Mouse (Mus musculus) ES-E14 (cell line): ENCODE data around the gene Camk2b. TPM values are rescaled to one million over a fixed set of nuclear protein-coding genes. Genes with fewer than 3 reads are reported as not detected.

ENCODE experiments used
- DNase-seq: peaks from one replicate; pipeline ENCODE4 v3.0.0-alpha.2; 2013; ENCODE audit warnings: low read depth, low spot score
- H3K27ac ChIP-seq: 2 replicates; pipeline ENCODE4 v1.5.1; 2012; ENCODE audit warnings: low read depth, mild to moderate bottlenecking, low read length, moderate library complexity, mixed read lengths; ENCODE audit not compliant: poor library complexity, insufficient read depth, severe bottlenecking
- H3K36me3 ChIP-seq: 2 replicates; pipeline ENCODE4 v1.6.1; 2012; ENCODE audit warnings: mild to moderate bottlenecking, low read length, moderate library complexity, mixed read lengths; ENCODE audit not compliant: control insufficient read depth, poor library complexity, insufficient read depth, severe bottlenecking
- H3K4me1 ChIP-seq, 2 experiments: fragments of 150-350 bp in 1 of 2; sonication (generic) in 1 of 2; 2 replicates each; pipeline ENCODE4 v1.6.1; 2012; ENCODE audit warnings: low read length in 2 of 2, mild to moderate bottlenecking in 1 of 2, mixed read lengths in 1 of 2; ENCODE audit not compliant: control insufficient read depth in 2 of 2, insufficient read depth in 2 of 2, poor library complexity in 1 of 2
- H3K4me3 ChIP-seq, 2 experiments: fragments of 150-350 bp in 1 of 2; sonication (generic) in 1 of 2; 2 replicates each; pipeline ENCODE4 v1.5.1; 2012; ENCODE audit warnings: low read length in 2 of 2, low read depth in 1 of 2, mild to moderate bottlenecking in 1 of 2, mixed read lengths in 1 of 2; ENCODE audit not compliant: insufficient read depth in 1 of 2, poor library complexity in 1 of 2, severe bottlenecking in 1 of 2
- H3K9ac ChIP-seq: 2 replicates; pipeline ENCODE4 v1.6.1; 2012; ENCODE audit warnings: low read depth, mild to moderate bottlenecking, low read length, mixed read lengths; ENCODE audit not compliant: poor library complexity, insufficient read depth, severe bottlenecking
- H3K9me3 ChIP-seq: fragments of 150-350 bp; sonication (generic); 2 replicates; pipeline ENCODE4 v1.6.1; 2012; ENCODE audit warnings: low read depth, mild to moderate bottlenecking, low read length; ENCODE audit not compliant: control insufficient read depth, insufficient read depth
- CHD2 ChIP-seq: IDR thresholded peaks from 2 replicates; pipeline ENCODE4 v1.6.1; 2014; ENCODE audit warnings: mild to moderate bottlenecking, low read depth, low read length, inconsistent platforms
- HCFC1 ChIP-seq: IDR thresholded peaks from 2 replicates; pipeline ENCODE4 v1.6.1; 2012; ENCODE audit warnings: low read length, inconsistent platforms, borderline replicate concordance; ENCODE audit not compliant: insufficient read depth
- MAFK ChIP-seq: IDR thresholded peaks from 2 replicates; pipeline ENCODE4 v1.6.1; 2014; ENCODE audit warnings: mild to moderate bottlenecking, low read depth, low read length, inconsistent platforms; ENCODE audit not compliant: insufficient read depth
- ZC3H11A ChIP-seq: IDR thresholded peaks from 2 replicates; pipeline ENCODE4 v1.6.1; 2012; ENCODE audit warnings: low read depth, mild to moderate bottlenecking, inconsistent platforms, low read length, borderline replicate concordance
- ZNF384 ChIP-seq: IDR thresholded peaks from 2 replicates; pipeline ENCODE4 v1.6.1; 2012; ENCODE audit warnings: low read depth, low read length, inconsistent platforms
- in situ Hi-C, 2 experiments: fragments of 600-800 bp; cut with MboI; formaldehyde crosslinking; loops; one replicate each; pipeline ENCODE4 v1.15.1; 2025; ENCODE audit warnings: low sequenced_read_pairs in 2 of 2, inconsistent platforms in 1 of 2; ENCODE audit not compliant: unreplicated experiment in 2 of 2
- total RNA-seq: library from RNA; depleted of rRNA; stranded (reverse); fragments of 300-350 nt; gene quantifications from 2 replicates; pipeline ENCODE4 v1.2.3, GENCODE M21; 2012; rRNA removed

Camk2b gene
- total RNA-seq, 1 experiment = 6.4 TPM

GRCm38 (mm10) chr11:5930578-5930977 lies 135.6 kb downstream of the Camk2b start:
- 0 out of 2 replicates have a peak, but pooled peaks cover 1% of the 10 kb centered on the region for H3K9me3 ChIP-seq
- no peaks in the 10 kb centered on the region for H3K36me3 ChIP-seq
- in situ Hi-C loops = no loop called here
- H3K4me1 ChIP-seq = no peaks in the 10 kb centered on the region
- TF ChIP-seq HCFC1 (no peak), MAFK (no peak), CHD2 (no peak), ZNF384 (no peak), ZC3H11A (no peak)
- DNase-seq = no peak
- no peak overlapping the region for H3K9ac ChIP-seq
- no peak overlapping the region for H3K27ac ChIP-seq
- no peak overlapping the region for H3K4me3 ChIP-seq

DNA sequence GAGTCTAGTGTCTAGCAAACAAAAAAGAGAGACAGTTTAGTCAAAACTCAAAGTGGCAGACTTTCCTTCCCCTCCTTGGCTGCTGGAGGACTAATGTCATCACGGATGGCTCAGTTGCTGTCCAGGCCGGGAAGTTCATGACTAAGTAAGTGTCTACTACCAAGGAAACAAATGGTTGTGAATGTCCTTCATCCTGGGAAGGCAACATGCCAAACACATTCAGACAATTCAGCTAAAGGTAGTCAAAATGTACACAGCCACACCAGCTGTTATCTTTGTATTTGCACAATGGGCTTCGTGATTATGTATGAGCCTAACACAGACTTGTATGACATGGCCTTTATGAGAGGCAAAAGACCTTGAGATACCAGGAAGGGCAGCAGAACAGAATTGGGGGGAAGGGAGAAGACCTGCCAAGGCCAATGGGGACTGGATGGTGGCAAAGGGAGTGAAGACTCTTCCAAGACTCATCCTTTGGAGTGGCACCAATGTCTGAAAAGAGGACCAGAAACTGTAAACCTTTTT lies 139.4 kb downstream of the Camk2b start:
- TF ChIP-seq ZNF384 = no peak
- TF ChIP-seq CHD2 = no peak
- TF ChIP-seq MAFK = no peak
- no peak for TF ChIP-seq ZC3H11A
- H3K9me3 ChIP-seq = no peaks in the 10 kb centered on the region
- in situ Hi-C loops = no loop called here
- no peak overlapping the region for H3K27ac ChIP-seq
- H3K4me3 ChIP-seq = no peak overlapping the region
- H3K9ac ChIP-seq = no peak overlapping the region
- H3K36me3 ChIP-seq = no peaks in the 10 kb centered on the region
- 0 out of 4 replicates have a peak, but pooled peaks cover 0 to 2% of the 10 kb centered on the region in 2 experiments for H3K4me1 ChIP-seq
- no peak for DNase-seq

GRCm38 (mm10) chr11:5924699-5925098 lies 141.5 kb downstream of the Camk2b start:
- no peaks in the 10 kb centered on the region for H3K9me3 ChIP-seq
- H3K4me3 ChIP-seq = no peak overlapping the region
- DNase-seq = no peak
- H3K27ac ChIP-seq = no peak overlapping the region
- peaks cover 2 to 3% of the 10 kb centered on the region in 2 experiments; a peak in 2 of 4 replicates for H3K4me1 ChIP-seq
- H3K36me3 ChIP-seq = no peaks in the 10 kb centered on the region
- H3K9ac ChIP-seq = no peak overlapping the region
- TF ChIP-seq MAFK (no peak), ZNF384 (no peak), HCFC1 (no peak), ZC3H11A (no peak), CHD2 (no peak)
- in situ Hi-C loops = no loop called here

DNA sequence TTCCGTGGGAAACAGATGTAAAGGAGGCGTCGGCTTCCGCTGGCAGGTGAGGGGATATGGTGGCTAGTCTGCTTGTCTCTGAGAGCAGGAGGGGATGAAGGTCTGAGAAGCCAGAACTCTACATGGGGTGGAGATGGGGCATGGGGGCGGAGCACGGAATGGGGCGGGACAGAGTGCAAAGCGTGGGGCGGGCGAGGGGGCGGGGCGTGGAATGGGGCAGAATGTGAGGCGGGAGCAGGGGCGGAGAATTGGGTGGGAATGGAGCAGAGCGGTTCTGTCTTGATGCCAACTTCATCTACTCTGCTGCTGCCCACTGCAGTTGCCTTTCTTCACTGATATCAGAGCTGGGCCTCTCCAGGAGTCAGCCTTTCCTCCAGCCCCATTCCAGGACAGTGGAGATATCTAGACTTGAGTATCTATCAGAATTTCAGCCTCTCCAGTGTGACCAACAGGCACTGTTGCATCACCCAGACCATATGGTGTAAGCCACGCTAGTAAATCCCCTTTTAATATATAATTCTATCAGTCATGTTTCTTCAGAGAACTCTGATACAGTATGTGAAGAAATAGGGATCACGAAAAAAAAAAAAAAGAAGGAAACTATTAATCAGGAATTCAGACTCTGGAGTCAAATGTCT lies 145.7 kb downstream of the Camk2b start:
- Histone ChIP-seq H3K4me3 (no peak overlapping the region), H3K9me3 (no peaks in the 10 kb centered on the region), H3K9ac (no peak overlapping the region), H3K4me1 (peaks cover 2 to 4% of the 10 kb centered on the region in 2 experiments; a peak in 2 of 4 replicates), H3K27ac (no peak overlapping the region), H3K36me3 (no peaks in the 10 kb centered on the region)
- no peak for DNase-seq
- TF ChIP-seq MAFK = no peak
- in situ Hi-C loops = no loop called here

Other genes with a start within 250 kb of the Camk2b start
- 6.7 and 12.2 TPM in 2 replicates for gene Polm, start 228.3 kb downstream of the Camk2b start, total RNA-seq
- 8.5 and 14.5 TPM in 2 replicates for gene Aebp1, start 204.4 kb downstream of the Camk2b start, total RNA-seq
- 103 and 126 TPM in 2 replicates for gene Pold2, start 188.1 kb downstream of the Camk2b start, total RNA-seq
- gene Myl7, start 167.6 kb downstream of the Camk2b start, total RNA-seq = 10.4 and 11.3 TPM in 2 replicates
- gene Gck, start 116.3 kb downstream of the Camk2b start, total RNA-seq = 0.76 and 0.85 TPM in 2 replicates
- gene Ykt6, start 110.7 kb downstream of the Camk2b start, total RNA-seq = 63.7 and 72.2 TPM in 2 replicates
- 0.58 and 1.2 TPM in 2 replicates for gene A730071L15Rik, start 133.7 kb upstream of the Camk2b start, total RNA-seq
- gene Nudcd3, start 134.1 kb upstream of the Camk2b start, total RNA-seq = 59.3 and 71.1 TPM in 2 replicates
- gene Npc1l1, start 163.8 kb upstream of the Camk2b start, total RNA-seq = 0.40 and 0.48 TPM in 2 replicates
- gene Ddx56, start 201.4 kb upstream of the Camk2b start, total RNA-seq = 170 and 199 TPM in 2 replicates
- gene Tmed4, start 208.5 kb upstream of the Camk2b start, total RNA-seq = 79.7 and 98.6 TPM in 2 replicates
- 68.4 and 69.6 TPM in 2 replicates for gene Ogdh, start 225.3 kb upstream of the Camk2b start, total RNA-seq